Mouse (Mus musculus) CH12.LX (cell line): Measurements from ENCODE around the gene Zfp423. TPM values are rescaled to one million over a fixed set of nuclear protein-coding genes. Genes with fewer than 3 reads are reported as not detected.

Source experiments
- DNase-seq: peaks from one replicate; pipeline ENCODE4 v3.0.0-alpha.2; 2013; ENCODE audit errors: extremely low read depth
- H3K27ac ChIP-seq: 2 replicates; pipeline ENCODE4 v1.5.1; 2012; ENCODE audit warnings: low read depth, mild to moderate bottlenecking, control low read depth, moderate library complexity; ENCODE audit not compliant: insufficient read depth
- H3K27me3 ChIP-seq: replicated peaks from 2 replicates; pipeline ENCODE3; 2012; ENCODE audit warnings: inconsistent platforms
- H3K36me3 ChIP-seq, 2 experiments: replicated peaks in 1 of 2; 2 replicates each; pipeline versions ENCODE3 to v1.6.1; 2012; ENCODE audit warnings: inconsistent platforms in 1 of 2, low read length in 1 of 2, mild to moderate bottlenecking in 1 of 2, mixed read lengths in 1 of 2, moderate library complexity in 1 of 2; ENCODE audit not compliant: control insufficient read depth in 1 of 2, insufficient read depth in 1 of 2
- H3K4me1 ChIP-seq, 2 experiments: 2 replicates each; pipeline ENCODE4 v1.6.1; 2012; ENCODE audit warnings: inconsistent platforms in 1 of 2, moderate library complexity in 1 of 2; ENCODE audit not compliant: insufficient read depth in 2 of 2, control insufficient read depth in 1 of 2
- H3K4me2 ChIP-seq: 2 replicates; pipeline ENCODE4 v1.6.1; 2012; ENCODE audit warnings: low read depth, mild to moderate bottlenecking, control low read depth; ENCODE audit not compliant: poor library complexity, insufficient read depth, severe bottlenecking
- H3K4me3 ChIP-seq, 3 experiments: fragments of 150-350 bp in 1 of 3; sonication (generic) in 1 of 3; replicated peaks in 1 of 3; 2 replicates each; pipeline versions ENCODE3 to v1.5.1; 2011 to 2012; ENCODE audit warnings: low read depth in 2 of 3, low read length in 2 of 3, mild to moderate bottlenecking in 2 of 3, moderate library complexity in 2 of 3, control low read depth in 1 of 3, improper control_type of control experiment in 1 of 3, inconsistent platforms in 1 of 3, mixed read lengths in 1 of 3; ENCODE audit not compliant: poor library complexity in 1 of 3
- H3K79me2 ChIP-seq: replicated peaks from 2 replicates; pipeline ENCODE4 v1.6.1; 2012; ENCODE audit warnings: mild to moderate bottlenecking, moderate library complexity; ENCODE audit not compliant: control insufficient read depth, poor library complexity, insufficient read depth, severe bottlenecking; ENCODE audit errors: extremely low read depth
- H3K9ac ChIP-seq: 2 replicates; pipeline ENCODE4 v1.6.1; 2012; ENCODE audit warnings: low read depth, mild to moderate bottlenecking, control low read depth, moderate library complexity; ENCODE audit not compliant: insufficient read depth
- H3K9me3 ChIP-seq: replicated peaks from 2 replicates; pipeline ENCODE3; 2012; ENCODE audit warnings: low read length, inconsistent platforms, mixed read lengths
- CHD2 ChIP-seq: IDR thresholded peaks from 2 replicates; pipeline ENCODE4 v1.6.1; 2011; ENCODE audit warnings: low read length, improper control_type of control experiment
- EP300 ChIP-seq: IDR thresholded peaks from 2 replicates; pipeline ENCODE4 v1.6.1; 2011; ENCODE audit warnings: low read length, improper control_type of control experiment
- ETS1 ChIP-seq: conservative IDR thresholded peaks from 2 replicates; pipeline ENCODE4 v1.6.1; 2012; ENCODE audit warnings: low read depth, mild to moderate bottlenecking, inconsistent platforms, low read length, improper control_type of control experiment, moderate library complexity
- GABPA ChIP-seq: IDR thresholded peaks from 2 replicates; pipeline ENCODE4 v1.6.1; 2012; ENCODE audit warnings: low read depth, low read length, improper control_type of control experiment, inconsistent platforms; ENCODE audit not compliant: insufficient replicate concordance
- HCFC1 ChIP-seq: IDR thresholded peaks from 2 replicates; pipeline ENCODE4 v1.6.1; 2012; ENCODE audit warnings: low read depth, mild to moderate bottlenecking, inconsistent platforms, low read length, improper control_type of control experiment
- MAX ChIP-seq: IDR thresholded peaks from 2 replicates; pipeline ENCODE4 v1.6.1; 2011; ENCODE audit warnings: low read length, improper control_type of control experiment
- MAZ ChIP-seq: IDR thresholded peaks from 2 replicates; pipeline ENCODE4 v1.6.1; 2012; ENCODE audit warnings: low read depth, mild to moderate bottlenecking, inconsistent platforms, low read length, improper control_type of control experiment, moderate library complexity
- MYC ChIP-seq: IDR thresholded peaks from 2 replicates; pipeline ENCODE4 v1.6.1; 2011; ENCODE audit warnings: low read depth, mild to moderate bottlenecking, improper control_type of control experiment, low read length
- PAX5 ChIP-seq: IDR thresholded peaks from 2 replicates; pipeline ENCODE4 v1.6.1; 2012; ENCODE audit warnings: low read length, inconsistent platforms, mixed read lengths
- POLR2A ChIP-seq: IDR thresholded peaks from 2 replicates; pipeline ENCODE4 v1.6.1; 2011; ENCODE audit warnings: low read depth, mild to moderate bottlenecking, improper control_type of control experiment, low read length
- SIN3A ChIP-seq: IDR thresholded peaks from 2 replicates; pipeline ENCODE4 v1.6.1; 2012; ENCODE audit warnings: low read length, improper control_type of control experiment, inconsistent platforms
- SMC3 ChIP-seq: IDR thresholded peaks from 2 replicates; pipeline ENCODE4 v1.6.1; 2011; ENCODE audit warnings: low read depth, low read length, improper control_type of control experiment
- TBP ChIP-seq: conservative IDR thresholded peaks from 2 replicates; pipeline ENCODE4 v1.6.1; 2011; ENCODE audit warnings: low read depth, low read length, improper control_type of control experiment
- TCF12 ChIP-seq: IDR thresholded peaks from 2 replicates; pipeline ENCODE4 v1.6.1; 2014; ENCODE audit warnings: low read depth, mild to moderate bottlenecking, inconsistent platforms, low read length, improper control_type of control experiment
- UBTF ChIP-seq: IDR thresholded peaks from 2 replicates; pipeline ENCODE4 v1.6.1; 2012; ENCODE audit warnings: low read depth, mild to moderate bottlenecking, inconsistent platforms, low read length, improper control_type of control experiment, moderate library complexity
- USF1 ChIP-seq: IDR thresholded peaks from 2 replicates; pipeline ENCODE4 v1.6.1; 2014; ENCODE audit warnings: low read depth, mild to moderate bottlenecking, inconsistent platforms, low read length, improper control_type of control experiment
- ZC3H11A ChIP-seq: IDR thresholded peaks from 2 replicates; pipeline ENCODE4 v1.6.1; 2012; ENCODE audit warnings: low read depth, mild to moderate bottlenecking, inconsistent platforms, low read length, improper control_type of control experiment
- ZKSCAN1 ChIP-seq: IDR thresholded peaks from 2 replicates; pipeline ENCODE4 v1.6.1; 2012; ENCODE audit warnings: low read depth, inconsistent platforms, low read length, improper control_type of control experiment, borderline replicate concordance
- ZMIZ1 ChIP-seq: IDR thresholded peaks from 2 replicates; pipeline ENCODE4 v1.6.1; 2012; ENCODE audit warnings: low read depth, mild to moderate bottlenecking, inconsistent platforms, low read length, improper control_type of control experiment
- dilution Hi-C: fragments of 300-500 bp; cut with MboI; formaldehyde crosslinking; loops from 2 replicates; pipeline ENCODE4 v1.14.3; 2020; ENCODE audit warnings: low sequenced_read_pairs; ENCODE audit not compliant: extremely low pct_unique_long_range_greater_than_20kb, extremely low pct_ligation_motif_present
- in situ Hi-C: fragments of 300-500 bp; cut with MboI; formaldehyde crosslinking; loops from 3 replicates; pipeline ENCODE4 v1.14.3; 2019; ENCODE audit warnings: low sequenced_read_pairs, low pct_ligation_motif_present, low pct_unique_long_range_greater_than_20kb, mixed read lengths
- polyA plus RNA-seq: library from polyadenylated mRNA; unstranded; fragments of >175 nt; gene quantifications from 2 replicates; pipeline ENCODE4 v1.2.1, GENCODE M21; 2012; ENCODE audit warnings: low read depth; ENCODE audit not compliant: insufficient read length
- total RNA-seq, 2 experiments: library from RNA; depleted of rRNA; stranded (reverse); fragments of 300-350 nt in 1 of 2; fragments of >200 nt in 1 of 2; gene quantifications; 2 replicates each; pipeline ENCODE4 v1.2.3; 2012 to 2014

Zfp423 gene
- total and polyA plus RNA-seq, 3 experiments = 0.25 to 2.7 (median 0.32) TPM

DNA sequence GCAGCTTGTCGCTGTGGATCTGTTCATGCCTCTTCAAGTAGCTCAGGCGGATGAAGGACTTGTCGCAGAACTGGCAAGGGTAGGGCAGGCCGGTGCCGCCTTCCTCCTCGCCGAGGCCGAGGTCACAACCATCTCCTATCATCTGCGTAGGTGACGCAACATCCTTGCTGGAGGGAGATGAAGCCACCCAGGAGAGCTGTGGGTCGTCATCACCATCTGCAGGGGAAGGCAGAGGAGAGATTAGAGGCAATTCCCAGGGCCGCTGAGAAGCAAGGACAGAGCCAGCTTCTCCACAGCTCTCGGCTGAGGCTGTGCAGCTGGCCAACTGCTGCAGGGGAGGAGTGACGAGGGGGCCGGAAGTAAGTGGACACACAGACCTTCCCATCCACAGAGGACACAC lies 176.2 kb downstream of the Zfp423 start:
- no peaks in the 10 kb centered on the region for H3K79me2 ChIP-seq
- H3K4me1 ChIP-seq = peaks cover 11 to 35% of the 10 kb centered on the region in 2 experiments
- TF ChIP-seq ZMIZ1 (no peak), MAX (no peak), EP300 (no peak), HCFC1 (no peak), TCF12 (no peak), ZC3H11A (no peak), POLR2A (no peak), MYC (no peak), SMC3 (no peak), ZKSCAN1 (no peak), GABPA (no peak), UBTF (no peak), CHD2 (no peak), SIN3A (no peak)
- TF ChIP-seq, all 38 proteins: peak for 0
- Histone ChIP-seq H3K9me3 (no peaks in the 10 kb centered on the region), H3K27me3 (no peaks in the 10 kb centered on the region), H3K27ac (no peak overlapping the region), H3K4me3 (peak overlapping the region in 1 of 3 experiments; percentile 6), H3K4me2 (no peak overlapping the region), H3K9ac (no peak overlapping the region), H3K36me3 (peaks cover 0 to 18% of the 10 kb centered on the region in 2 experiments)
- dilution Hi-C loops = no loop called here
- in situ Hi-C loops = no loop called here
- no peak for DNase-seq

DNA sequence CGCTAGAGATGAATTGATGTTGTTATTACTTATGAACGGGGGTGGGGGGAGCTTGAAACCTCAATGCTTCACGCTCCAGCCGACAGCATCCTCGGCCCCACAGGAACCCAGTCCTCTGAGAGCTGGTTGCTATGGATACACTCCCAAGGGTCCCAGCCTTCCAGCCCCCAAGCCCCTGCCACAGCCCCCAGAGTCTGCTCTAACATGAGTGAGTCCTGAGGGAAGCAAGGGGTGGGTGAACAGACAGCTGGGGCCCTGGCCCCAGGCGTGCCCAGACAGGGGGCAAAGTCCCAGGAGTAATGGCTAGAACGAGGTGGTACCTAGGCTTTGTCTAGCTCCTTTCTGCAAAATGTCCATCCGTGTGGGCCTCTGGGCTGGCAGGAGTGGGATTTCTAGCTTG lies 181.8 kb downstream of the Zfp423 start:
- Histone ChIP-seq H3K27ac (no peak overlapping the region), H3K9me3 (no peaks in the 10 kb centered on the region), H3K36me3 (peaks cover 0 to 18% of the 10 kb centered on the region in 2 experiments), H3K27me3 (no peaks in the 10 kb centered on the region), H3K9ac (no peak overlapping the region), H3K4me1 (peaks cover 14 to 37% of the 10 kb centered on the region in 2 experiments; a peak in 3 of 4 replicates), H3K79me2 (no peaks in the 10 kb centered on the region), H3K4me3 (no peak overlapping the region), H3K4me2 (no peak overlapping the region)
- peak; percentile 23 for DNase-seq
- in situ Hi-C loops (no loop called here), dilution Hi-C loops (no loop called here)
- TF ChIP-seq TBP (no peak), MAZ (no peak), TCF12 (no peak), HCFC1 (no peak), ZC3H11A (no peak), PAX5 (no peak), USF1 (no peak), SMC3 (no peak), ETS1 (no peak)
